Mouse (Mus musculus) stomach, embryonic 14.5 days (tissue): ENCODE results near the gene Id2. TPM values are rescaled to one million over a fixed set of nuclear protein-coding genes. Genes with fewer than 3 reads are reported as not detected.
A peak's percentile ranks its signal among the peaks of the same experiment; 100 is the strongest.

ENCODE experiments used
- ATAC-seq: fragments of 200-750 bp; cut with Nextera tagmentation; 2 replicates; pipeline ENCODE4 v1.8.0; 2017; ENCODE audit warnings: low read depth, moderate TSS enrichment; ENCODE audit not compliant: insufficient number of reproducible peaks, insufficient read depth, low FRiP score
- H3K27ac ChIP-seq: fragments of 300-500 bp; sonication (generic); 2 replicates; pipeline ENCODE4 v1.5.1; 2014; ENCODE audit warnings: mild to moderate bottlenecking, low read length, moderate library complexity, mixed read lengths
- H3K27me3 ChIP-seq: fragments of 300-500 bp; sonication (generic); 2 replicates; pipeline ENCODE4 v1.6.1; 2014; ENCODE audit warnings: low read length, control low read depth, mixed read lengths; ENCODE audit not compliant: control insufficient read depth, insufficient read depth
- H3K36me3 ChIP-seq: fragments of 300-500 bp; sonication (generic); 2 replicates; pipeline ENCODE4 v1.6.1; 2014; ENCODE audit warnings: mild to moderate bottlenecking, control low read depth, low read length, moderate library complexity, mixed read lengths; ENCODE audit not compliant: control insufficient read depth, insufficient read depth
- H3K4me1 ChIP-seq: fragments of 300-500 bp; sonication (generic); 2 replicates; pipeline ENCODE4 v1.6.1; 2014; ENCODE audit warnings: low read length, control low read depth, mixed read lengths; ENCODE audit not compliant: control insufficient read depth, insufficient read depth
- H3K4me2 ChIP-seq: fragments of 300-500 bp; sonication (generic); replicated peaks from 2 replicates; pipeline ENCODE4 v1.6.1; 2014; ENCODE audit warnings: low read depth, low read length, control low read depth
- H3K4me3 ChIP-seq: fragments of 300-500 bp; sonication (generic); 2 replicates; pipeline ENCODE4 v1.5.1; 2014; ENCODE audit warnings: low read depth, low read length, control low read depth
- H3K9ac ChIP-seq: fragments of 300-500 bp; sonication (generic); replicated peaks from 2 replicates; pipeline ENCODE4 v1.6.1; 2014; ENCODE audit warnings: low read depth, mild to moderate bottlenecking, control low read depth, low read length, moderate library complexity, mixed read lengths
- H3K9me3 ChIP-seq: fragments of 300-500 bp; sonication (generic); 2 replicates; pipeline ENCODE4 v1.6.1; 2016; ENCODE audit warnings: low read depth, low read length, control low read depth; ENCODE audit not compliant: control insufficient read depth
- WGBS: fragments of 180-500 bp; shearing (Covaris S2); extraction: QIAGEN DNeasy Blood & Tissue Kit; methylation state at CpG from one replicate; pipeline ENCODE4 v1.1.7; 2014; 5-methylcytosine and 5-hydroxymethylcytosine counted together
- polyA plus RNA-seq: library from polyadenylated mRNA; unstranded; fragments of >200 nt; fragmentation: Nextera tagmentation; extraction: Ambion mirVana; gene quantifications from 2 replicates; pipeline ENCODE4 v1.2.1, GENCODE M21; 2014

The Id2 gene
- polyA plus RNA-seq, 1 experiment from 2014 or later = 441 TPM

DNA sequence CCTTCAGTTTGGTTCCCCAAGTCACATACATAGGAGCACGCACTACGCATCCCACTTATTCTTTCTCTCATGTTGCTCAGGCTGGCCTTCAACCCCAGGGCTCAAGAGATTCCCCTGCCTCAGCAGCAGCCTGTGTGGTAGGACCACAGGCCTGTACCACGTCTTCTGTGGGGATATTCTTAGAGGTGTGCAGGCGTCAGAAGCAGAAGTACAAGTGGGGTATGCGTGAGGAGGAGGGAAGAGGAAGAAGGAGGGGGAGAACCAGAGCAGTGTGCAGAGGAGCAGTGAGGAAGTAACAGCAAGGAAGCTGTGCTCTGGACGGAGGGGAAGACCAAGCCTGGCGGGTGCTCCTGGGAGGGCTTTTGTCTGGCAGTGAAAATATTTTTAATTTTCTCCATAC lies 42.4 kb downstream of the Id2 start:
- Histone ChIP-seq H3K4me2 (no peak overlapping the region), H3K36me3 (peaks cover 18% of the 10 kb centered on the region), H3K27ac (no peak overlapping the region), H3K27me3 (no peaks in the 10 kb centered on the region), H3K4me1 (no peaks in the 10 kb centered on the region), H3K4me3 (no peak overlapping the region), H3K9me3 (no peaks in the 10 kb centered on the region), H3K9ac (no peak overlapping the region)
- WGBS = 84% methylated on average over 7 of the region's 7 CpGs
- no peak for ATAC-seq

DNA sequence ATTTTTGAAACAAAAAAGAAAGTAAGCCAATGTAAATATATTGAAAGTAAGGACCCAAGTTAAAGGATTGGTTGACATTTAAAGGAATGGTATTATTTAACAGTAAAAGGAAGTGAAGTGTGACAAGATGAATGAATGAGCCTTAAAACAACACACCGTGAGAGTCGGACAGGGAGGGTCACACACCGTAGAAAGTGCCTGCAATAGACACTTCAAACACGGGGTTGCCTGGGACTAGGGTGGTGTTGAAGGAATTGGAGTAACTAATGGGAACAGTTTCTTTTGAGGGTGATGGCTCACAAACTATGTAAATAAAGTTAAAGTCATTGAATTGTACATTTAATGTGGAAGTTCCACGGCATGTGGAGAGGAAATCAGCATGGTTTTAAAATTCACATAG lies 47.7 kb downstream of the Id2 start:
- Histone ChIP-seq H3K9ac (no peak overlapping the region), H3K9me3 (no peaks in the 10 kb centered on the region), H3K4me1 (no peaks in the 10 kb centered on the region), H3K4me2 (no peak overlapping the region), H3K27ac (no peak overlapping the region), H3K27me3 (no peaks in the 10 kb centered on the region), H3K4me3 (no peak overlapping the region), H3K36me3 (no peaks in the 10 kb centered on the region; the same call in none of the 2 replicates)
- ATAC-seq = peak; percentile 79; the same call in 1 of the 2 replicates
- WGBS = 19% methylated on average over 5 of the region's 5 CpGs

GRCm38 (mm10) chr12:25044579-25044978 lies 52.4 kb downstream of the Id2 start:
- Histone ChIP-seq H3K4me1 (no peaks in the 10 kb centered on the region), H3K9me3 (no peaks in the 10 kb centered on the region), H3K9ac (no peak overlapping the region), H3K27me3 (no peaks in the 10 kb centered on the region), H3K4me2 (no peak overlapping the region), H3K27ac (no peak overlapping the region), H3K4me3 (no peak overlapping the region), H3K36me3 (peaks cover 3% of the 10 kb centered on the region; the same call in 1 of the 2 replicates)
- 68% methylated on average over 4 of the region's 4 CpGs for WGBS
- ATAC-seq = no peak

- 91% methylated on average over 2 of the region's 2 CpGs for WGBS
Observed at GRCm38 (mm10) chr12:25044056-25044455, 52.9 kb downstream of the Id2 start.

More at GRCm38 (mm10) chr12:25044056-25044455, 52.9 kb downstream of the Id2 start:
- Histone ChIP-seq H3K27ac (no peak overlapping the region), H3K9ac (no peak overlapping the region), H3K27me3 (no peaks in the 10 kb centered on the region), H3K4me2 (no peak overlapping the region), H3K9me3 (no peaks in the 10 kb centered on the region), H3K4me3 (no peak overlapping the region), H3K4me1 (no peaks in the 10 kb centered on the region), H3K36me3 (peaks cover 3% of the 10 kb centered on the region; the same call in 1 of the 2 replicates)
- no peak for ATAC-seq

Other genes with a start within 250 kb of the Id2 start
- gene Kidins220, start 122.2 kb downstream of the Id2 start, polyA plus RNA-seq = 38.2 and 41.5 TPM in 2 replicates